Mouse (Mus musculus): ENCODE measurements around the gene 1600012H06Rik. TPM values are rescaled to one million over a fixed set of nuclear protein-coding genes. Genes with fewer than 3 reads are reported as not detected.
"Not testable (repeated sequence)": the region's sequence is repeated elsewhere in the genome, so short reads cannot be mapped to it uniquely, and the experiment has no call there.

The 1600012H06Rik gene
- polyA plus RNA-seq, 1 experiment from 2014 or later = 30.9 TPM

DNA sequence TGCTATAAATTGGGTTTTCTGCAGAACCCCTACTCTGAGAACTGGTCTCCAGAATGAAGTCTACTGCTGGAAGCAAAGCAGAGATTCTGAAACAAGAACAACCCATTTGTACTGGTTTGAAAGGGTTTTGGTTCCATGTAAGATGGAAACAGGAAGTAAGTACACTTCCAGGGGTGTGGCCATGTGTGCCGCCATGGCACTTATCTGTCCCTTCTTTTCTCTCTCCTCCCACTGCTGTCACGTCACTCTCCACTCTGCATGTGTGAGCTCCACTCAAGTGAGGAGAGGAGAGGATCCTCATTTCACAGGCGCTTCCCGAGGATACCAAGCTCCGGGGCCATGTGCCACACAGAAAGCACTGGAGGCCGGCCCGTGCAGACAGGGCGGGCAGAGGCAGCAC is 10.5 kb downstream of the 1600012H06Rik start:
- Histone ChIP-seq H3K9ac (ENCODE audit: low read length) (no peak overlapping the region), H3K27me3 (replicated peaks; ENCODE audit: control insufficient read depth, insufficient read depth, low read length) (no peaks in the 10 kb centered on the region), H3K4me3 (ENCODE audit: low read depth, low read length) (no peak overlapping the region), H3K36me3 (ENCODE audit: control insufficient read depth, insufficient read depth, low read length) (peaks cover 64% of the 10 kb centered on the region), H3K27ac (ENCODE audit: low read depth) (no peak overlapping the region), H3K9me3 (ENCODE audit: control insufficient read depth, low read length) (no peaks in the 10 kb centered on the region), H3K4me1 (replicated peaks; ENCODE audit: control insufficient read depth, insufficient read depth, low read length) (no peaks in the 10 kb centered on the region), H3K4me2 (ENCODE audit: low read length) (no peak overlapping the region)
- WGBS = 94% methylated on average over 8 of the region's 8 CpGs
- DNase-seq (ENCODE audit: low spot score) = no peak
- ATAC-seq (replicated peaks; ENCODE audit: low FRiP score, low TSS enrichment, low read depth) = no peak

DNA sequence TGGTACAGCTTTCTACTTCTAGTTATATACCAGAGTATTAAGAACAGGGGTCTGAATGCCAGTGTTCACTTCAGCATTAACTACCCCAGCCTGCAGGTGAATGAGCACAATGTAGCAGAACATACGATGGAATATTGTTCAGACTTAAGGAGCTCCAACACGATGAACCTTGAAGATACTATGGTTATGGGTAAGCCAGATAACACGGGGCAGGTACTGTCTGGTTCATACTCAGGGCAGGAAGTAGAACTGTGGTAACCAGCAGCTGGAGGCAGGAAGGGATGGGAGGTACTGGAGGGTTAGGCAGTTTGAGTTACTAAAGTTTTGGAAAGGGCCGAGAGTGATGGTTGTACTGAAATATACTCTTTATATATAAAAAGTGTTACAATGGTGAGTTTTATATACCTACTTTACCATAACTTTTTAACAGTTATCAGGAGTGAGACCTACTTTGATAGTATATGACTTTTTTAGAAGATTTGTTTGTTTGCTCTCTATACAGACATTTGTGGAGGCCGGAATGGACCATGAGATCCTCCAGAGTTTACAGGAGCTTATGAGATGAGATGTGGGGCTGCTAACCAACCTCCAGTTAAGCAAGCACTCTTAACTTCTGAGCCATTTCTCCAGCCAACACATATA is 15.8 kb downstream of the 1600012H06Rik start:
- no peak overlapping the region for H3K4me2 ChIP-seq (ENCODE audit: low read length)
- peaks cover 17% of the 10 kb centered on the region for H3K36me3 ChIP-seq (ENCODE audit: control insufficient read depth, insufficient read depth, low read length)
- H3K9me3 ChIP-seq (ENCODE audit: control insufficient read depth, low read length) = no peaks in the 10 kb centered on the region
- H3K27ac ChIP-seq (ENCODE audit: low read depth) = no peak overlapping the region
- ATAC-seq (replicated peaks; ENCODE audit: low FRiP score, low TSS enrichment, low read depth) = no peak
- no peak for DNase-seq (ENCODE audit: low spot score)
- no peaks in the 10 kb centered on the region for H3K27me3 ChIP-seq (replicated peaks; ENCODE audit: control insufficient read depth, insufficient read depth, low read length)
- WGBS = 90% methylated on average over 5 of the region's 5 CpGs
- peaks cover 7% of the 10 kb centered on the region for H3K4me1 ChIP-seq (replicated peaks; ENCODE audit: control insufficient read depth, insufficient read depth, low read length)
- no peak overlapping the region for H3K4me3 ChIP-seq (ENCODE audit: low read depth, low read length)
- H3K9ac ChIP-seq (ENCODE audit: low read length) = no peak overlapping the region

DNA sequence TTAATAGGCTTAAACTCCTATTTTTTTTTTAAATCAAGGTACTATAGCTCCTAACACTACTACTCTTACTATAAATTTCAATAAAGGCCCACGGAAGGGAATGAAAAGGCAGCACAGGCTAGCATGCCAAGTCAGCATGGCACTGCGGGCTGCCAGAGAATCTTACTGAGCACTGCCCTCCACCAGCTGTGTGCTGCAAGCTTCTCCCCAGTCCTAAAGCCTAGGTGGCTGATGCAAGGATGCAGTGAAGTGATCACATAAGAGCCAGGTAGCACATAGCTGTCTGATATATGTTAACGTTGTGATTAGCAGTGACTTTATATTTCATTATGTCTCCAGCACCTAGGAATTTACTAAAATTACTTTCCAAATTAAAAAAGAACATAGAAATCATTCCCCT is 17.0 kb downstream of the 1600012H06Rik start:
- DNase-seq (ENCODE audit: low spot score) = no peak
- Histone ChIP-seq H3K36me3 (ENCODE audit: control insufficient read depth, insufficient read depth, low read length) (peaks cover 6% of the 10 kb centered on the region; the same call in 1 of the 2 replicates), H3K4me3 (ENCODE audit: low read depth, low read length) (peak overlapping the region; percentile 70), H3K4me2 (ENCODE audit: low read length) (peak overlapping the region; percentile 90), H3K9ac (ENCODE audit: low read length) (peak overlapping the region; percentile 25; the same call in 1 of the 2 replicates), H3K4me1 (replicated peaks; ENCODE audit: control insufficient read depth, insufficient read depth, low read length) (peaks cover 7% of the 10 kb centered on the region), H3K27ac (ENCODE audit: low read depth) (no peak overlapping the region), H3K9me3 (ENCODE audit: control insufficient read depth, low read length) (no peaks in the 10 kb centered on the region), H3K27me3 (replicated peaks; ENCODE audit: control insufficient read depth, insufficient read depth, low read length) (no peaks in the 10 kb centered on the region)
- 32% methylated on average over 3 of the region's 3 CpGs for WGBS
- no peak for ATAC-seq (replicated peaks; ENCODE audit: low FRiP score, low TSS enrichment, low read depth)

DNA sequence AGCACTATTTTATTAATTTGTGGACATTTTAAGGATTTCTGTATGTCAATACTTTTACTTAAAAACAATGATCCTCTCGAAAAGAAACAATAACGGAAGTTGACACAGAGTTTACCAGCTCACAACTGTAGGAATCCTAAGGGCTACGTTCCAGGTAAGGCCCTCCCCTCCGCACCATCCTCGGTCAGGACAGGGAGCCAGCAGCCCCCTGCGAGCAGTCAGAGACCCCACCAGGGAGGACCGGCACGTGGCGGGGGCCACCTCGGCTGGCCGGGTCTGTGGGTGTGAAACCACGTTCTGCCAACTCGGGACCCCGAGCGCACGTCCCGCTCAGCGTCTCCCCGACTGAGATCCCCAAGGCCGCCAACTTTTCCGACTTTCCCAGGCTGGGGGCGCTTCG is 17.5 kb downstream of the 1600012H06Rik start:
- H3K4me3 ChIP-seq (ENCODE audit: low read depth, low read length) = peak overlapping the region; percentile 70
- H3K9me3 ChIP-seq (ENCODE audit: control insufficient read depth, low read length) = no peaks in the 10 kb centered on the region
- peak overlapping the region; percentile 70 for H3K9ac ChIP-seq (ENCODE audit: low read length)
- DNase-seq (ENCODE audit: low spot score) = peak; percentile 66
- peaks cover 7% of the 10 kb centered on the region for H3K4me1 ChIP-seq (replicated peaks; ENCODE audit: control insufficient read depth, insufficient read depth, low read length)
- peak overlapping the region; percentile 90 for H3K4me2 ChIP-seq (ENCODE audit: low read length)
- no peaks in the 10 kb centered on the region for H3K27me3 ChIP-seq (replicated peaks; ENCODE audit: control insufficient read depth, insufficient read depth, low read length)
- H3K36me3 ChIP-seq (ENCODE audit: control insufficient read depth, insufficient read depth, low read length) = 0 out of 2 replicates have a peak, but pooled peaks cover 5% of the 10 kb centered on the region
- peak; percentile 1; the same call in 1 of the 2 replicates for ATAC-seq (replicated peaks; ENCODE audit: low FRiP score, low TSS enrichment, low read depth)
- WGBS = 0% methylated on average over 19 of the region's 23 CpGs
- H3K27ac ChIP-seq (ENCODE audit: low read depth) = no peak overlapping the region

DNA sequence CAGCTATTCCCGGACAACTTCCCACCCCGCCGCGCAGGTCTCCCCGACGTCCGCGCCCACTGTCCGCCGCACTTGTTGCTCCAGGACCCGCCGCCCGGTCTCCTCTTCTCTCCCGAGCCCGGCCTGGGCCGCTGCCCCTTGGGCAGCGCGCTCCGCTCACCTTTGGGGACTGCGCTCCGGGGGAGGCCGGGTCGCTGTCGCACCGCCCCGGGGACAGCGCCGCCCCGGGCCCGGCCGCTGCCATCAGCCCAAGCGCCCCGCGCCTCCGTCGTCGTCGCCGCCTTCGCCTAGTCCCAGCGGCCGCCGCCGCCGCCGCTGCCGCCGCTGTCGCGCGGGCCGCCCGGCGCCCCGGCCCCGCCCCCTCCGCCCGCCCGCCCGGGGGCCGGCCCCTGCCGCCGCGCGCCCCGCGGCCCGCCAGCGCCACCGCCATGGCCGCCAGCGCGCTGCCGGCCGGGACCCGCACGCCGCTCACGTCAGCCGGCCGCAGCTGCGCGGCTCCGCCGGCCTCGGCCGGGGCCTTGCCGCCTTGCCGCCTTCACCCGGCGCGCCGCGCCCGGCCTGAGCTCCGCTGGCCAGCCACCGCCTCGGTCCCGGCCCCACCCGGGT is 18.1 kb downstream of the 1600012H06Rik start, which contains the start of gene Phf10:
Phf10 (minus strand) TSS at position 323 of the 606 bp plus-strand sequence.
- Histone ChIP-seq H3K4me2 (ENCODE audit: low read length) (peak within 1 kb of the TSS; percentile 90), H3K9ac (ENCODE audit: low read length) (peak within 1 kb of the TSS; percentile 70), H3K4me3 (ENCODE audit: low read depth, low read length) (peak within 1 kb of the TSS; percentile 70)
- DNase-seq (ENCODE audit: low spot score) (peak; percentile 69), ATAC-seq (replicated peaks; ENCODE audit: low FRiP score, low TSS enrichment, low read depth) (peak; percentile 85)
- not testable (repeated sequence) for H3K9me3 ChIP-seq (ENCODE audit: control insufficient read depth, low read length); H3K27ac ChIP-seq (ENCODE audit: low read depth); H3K36me3 ChIP-seq (ENCODE audit: control insufficient read depth, insufficient read depth, low read length); H3K4me1 ChIP-seq (replicated peaks; ENCODE audit: control insufficient read depth, insufficient read depth, low read length); H3K27me3 ChIP-seq (replicated peaks; ENCODE audit: control insufficient read depth, insufficient read depth, low read length)
- 0% methylated on average over 20 of the region's 100 CpGs for WGBS

DNA sequence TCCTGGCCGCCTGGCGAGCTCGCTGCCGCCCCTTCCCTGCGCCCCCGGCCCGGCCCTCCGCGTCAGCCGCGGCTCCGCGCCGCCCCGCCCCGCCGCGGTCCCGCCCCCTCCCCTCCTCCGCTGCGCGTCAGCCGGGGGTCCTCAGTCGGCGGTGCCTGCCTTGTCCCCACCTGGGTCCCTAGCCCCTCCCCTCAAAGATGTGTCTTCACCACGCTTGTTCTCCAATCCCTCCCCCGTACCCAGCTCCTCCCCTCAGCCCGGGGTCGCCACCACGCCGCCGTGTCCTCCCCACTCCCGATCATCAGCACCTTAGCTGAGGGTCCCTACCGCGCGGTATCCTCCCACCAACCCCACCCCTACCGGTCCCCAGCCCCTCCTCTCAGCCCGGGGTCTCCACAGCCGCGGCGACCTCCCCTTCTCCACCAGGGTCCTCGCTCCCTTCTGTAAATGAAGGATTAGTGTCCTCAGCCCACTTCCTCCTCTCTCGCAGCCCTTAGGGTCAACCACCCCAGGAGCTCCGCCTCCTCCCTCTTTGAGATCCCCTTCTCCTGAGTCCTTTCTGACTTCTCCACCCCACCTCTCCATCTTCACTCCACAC is 18.7 kb downstream of the 1600012H06Rik start:
- WGBS = no CpG with 5 or more reads among the region's 44 CpGs
- not testable (repeated sequence) for DNase-seq (ENCODE audit: low spot score); H3K4me3 ChIP-seq (ENCODE audit: low read depth, low read length); H3K9ac ChIP-seq (ENCODE audit: low read length); H3K27me3 ChIP-seq (replicated peaks; ENCODE audit: control insufficient read depth, insufficient read depth, low read length); H3K9me3 ChIP-seq (ENCODE audit: control insufficient read depth, low read length); H3K36me3 ChIP-seq (ENCODE audit: control insufficient read depth, insufficient read depth, low read length); H3K27ac ChIP-seq (ENCODE audit: low read depth); H3K4me1 ChIP-seq (replicated peaks; ENCODE audit: control insufficient read depth, insufficient read depth, low read length); H3K4me2 ChIP-seq (ENCODE audit: low read length)
- ATAC-seq (replicated peaks; ENCODE audit: low FRiP score, low TSS enrichment, low read depth) = peak; percentile 94

DNA sequence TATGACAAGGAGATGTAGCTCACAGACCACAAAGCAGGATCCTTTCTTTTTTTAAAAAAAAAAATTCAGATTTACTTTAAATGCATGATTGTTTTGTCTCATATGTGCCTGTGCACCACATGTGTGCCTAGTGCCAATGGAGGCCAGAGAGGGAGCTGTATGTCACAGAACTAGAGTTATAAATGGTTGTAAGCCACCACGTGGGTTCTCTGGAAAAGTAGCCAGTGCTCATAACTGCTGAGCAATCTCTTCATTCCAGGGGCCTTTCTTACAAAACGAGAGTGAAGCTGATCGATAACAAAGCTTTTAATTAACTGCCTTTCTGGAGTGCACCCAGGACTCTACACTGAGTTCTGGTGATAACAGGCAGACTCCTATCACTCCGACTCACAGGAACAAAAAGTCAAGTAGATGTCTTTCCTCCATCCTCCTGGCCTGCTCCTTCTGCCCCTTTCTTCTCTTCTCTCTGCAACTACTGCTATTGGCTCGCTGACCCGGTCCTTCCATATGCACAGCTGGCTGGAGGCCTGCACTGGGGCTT is 25.5 kb downstream of the 1600012H06Rik start:
- not testable (repeated sequence) for H3K4me1 ChIP-seq (replicated peaks; ENCODE audit: control insufficient read depth, insufficient read depth, low read length)

DNA sequence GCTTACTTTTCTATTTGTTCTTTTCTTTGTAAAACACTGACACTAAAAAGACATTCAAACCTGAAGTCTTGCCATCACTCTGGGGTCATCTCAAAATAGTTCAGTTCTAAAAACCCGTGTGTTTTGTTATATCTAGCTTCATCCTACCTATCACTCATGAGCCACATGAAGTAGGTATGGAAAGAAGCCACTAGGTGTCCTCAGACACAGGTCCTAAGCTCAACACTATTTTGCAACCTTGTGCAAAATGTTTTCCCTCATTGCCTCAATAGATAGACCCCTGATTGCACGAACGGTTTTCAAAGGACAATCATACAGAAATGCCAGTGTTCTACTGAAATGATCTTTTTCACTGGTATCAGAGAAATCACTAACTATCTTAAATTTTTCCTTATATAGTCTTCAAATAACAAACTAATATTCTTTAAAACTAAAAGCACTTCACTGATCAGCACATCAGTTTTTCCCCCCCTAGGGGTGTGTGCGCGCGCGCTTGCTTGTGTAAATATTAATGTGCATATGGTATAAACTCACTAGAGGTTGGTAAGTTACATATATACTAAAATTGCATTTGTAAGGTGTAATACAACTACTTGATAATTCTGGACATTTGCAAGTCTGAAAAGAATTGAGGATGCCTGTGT is 34.9 kb downstream of the 1600012H06Rik start:
- H3K4me1 ChIP-seq (replicated peaks; ENCODE audit: control insufficient read depth, insufficient read depth, low read length); H3K4me2 ChIP-seq (ENCODE audit: low read length); H3K27ac ChIP-seq (ENCODE audit: low read depth); H3K9me3 ChIP-seq (ENCODE audit: control insufficient read depth, low read length); DNase-seq (ENCODE audit: low spot score); H3K4me3 ChIP-seq (ENCODE audit: low read depth, low read length); H3K36me3 ChIP-seq (ENCODE audit: control insufficient read depth, insufficient read depth, low read length); H3K27me3 ChIP-seq (replicated peaks; ENCODE audit: control insufficient read depth, insufficient read depth, low read length); H3K9ac ChIP-seq (ENCODE audit: low read length): not testable (repeated sequence)
- WGBS = 5% methylated on average over 4 of the region's 7 CpGs
- 0 out of 2 replicates have a peak, but pooled peaks have one; percentile 44 for ATAC-seq (replicated peaks; ENCODE audit: low FRiP score, low TSS enrichment, low read depth)

More for the DNA sequence above, 25.5 kb downstream of the 1600012H06Rik start:
- not testable (repeated sequence) for H3K9ac ChIP-seq (ENCODE audit: low read length); DNase-seq (ENCODE audit: low spot score); H3K36me3 ChIP-seq (ENCODE audit: control insufficient read depth, insufficient read depth, low read length); H3K4me3 ChIP-seq (ENCODE audit: low read depth, low read length); H3K4me2 ChIP-seq (ENCODE audit: low read length); ATAC-seq (replicated peaks; ENCODE audit: low FRiP score, low TSS enrichment, low read depth); H3K9me3 ChIP-seq (ENCODE audit: control insufficient read depth, low read length); H3K27me3 ChIP-seq (replicated peaks; ENCODE audit: control insufficient read depth, insufficient read depth, low read length); H3K27ac ChIP-seq (ENCODE audit: low read depth)
- WGBS = no CpG with 5 or more reads among the region's 6 CpGs

All from intestine, embryonic 14.5 days (tissue).